Mouse (Mus musculus) cerebellum, adult 2 months (tissue): ENCODE results near the gene Khdc4.

Source experiments
- CTCF ChIP-seq: fragments of 200-500 bp; IDR thresholded peaks from 2 replicates; pipeline ENCODE4 v1.5.1; 2011; ENCODE audit warnings: low read depth, mild to moderate bottlenecking, control low read depth, low read length, moderate library complexity, borderline replicate concordance; ENCODE audit not compliant: insufficient read depth
- POLR2A ChIP-seq: fragments of 200-500 bp; IDR thresholded peaks from 2 replicates; pipeline ENCODE4 v1.6.1; 2011; ENCODE audit warnings: low read length, control low read depth, borderline replicate concordance; ENCODE audit not compliant: insufficient read depth

DNA sequence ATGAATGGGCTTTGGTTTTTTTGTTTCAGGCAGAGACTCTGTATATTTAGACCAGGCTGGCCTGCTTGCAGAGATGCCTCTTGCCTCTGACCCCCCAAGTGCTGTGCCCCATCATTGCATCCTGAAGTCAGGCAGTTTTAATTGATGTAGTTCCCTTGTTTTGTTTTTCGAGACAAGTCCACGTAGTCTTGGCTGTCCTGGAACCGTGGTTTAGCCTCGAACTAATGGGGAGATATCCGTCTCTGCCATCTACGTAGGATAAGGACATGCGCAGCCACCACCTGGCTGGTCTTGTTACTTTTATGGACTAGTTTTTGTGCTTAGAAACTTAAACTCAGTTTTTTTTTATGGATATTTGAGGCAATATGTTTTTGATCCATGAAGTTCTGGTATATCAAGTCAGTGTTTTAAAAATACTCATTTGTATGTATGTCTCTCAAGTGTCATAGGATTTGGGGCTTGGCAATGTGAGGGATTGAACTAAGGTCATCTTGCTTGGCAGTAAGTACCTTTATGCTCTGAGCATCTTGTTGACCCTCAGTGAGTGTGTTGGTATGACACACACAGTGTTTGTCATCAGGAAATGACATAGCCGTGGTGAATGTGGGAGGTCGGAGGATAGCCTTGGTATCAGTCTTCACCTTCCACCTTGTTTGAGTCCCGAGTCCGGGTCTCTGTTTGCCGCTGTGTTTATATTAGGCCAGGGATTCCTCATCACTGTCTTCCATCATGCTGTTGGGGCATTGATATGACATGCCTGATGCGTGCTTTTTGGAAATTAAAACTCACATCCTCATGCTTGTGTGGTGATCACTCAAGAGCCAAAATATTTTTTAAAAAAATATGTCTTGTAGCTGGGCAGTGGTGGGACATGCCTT is 1.4 kb downstream of the Khdc4 start:
- TF ChIP-seq POLR2A (no peak), CTCF (no peak)
